Mouse (Mus musculus): ENCODE results near the gene Slc37a3.
"Not testable (repeated sequence)": the region's sequence is repeated elsewhere in the genome, so short reads cannot be mapped to it uniquely, and the experiment has no call there.

The Slc37a3 gene

GRCm38 (mm10) chr6:39377311-39377827, at the start of gene Slc37a3:
Gene Slc37a3 (minus strand): TSS chr6:39377675.
- DNase-seq: peak; percentile 92 to 96

DNA sequence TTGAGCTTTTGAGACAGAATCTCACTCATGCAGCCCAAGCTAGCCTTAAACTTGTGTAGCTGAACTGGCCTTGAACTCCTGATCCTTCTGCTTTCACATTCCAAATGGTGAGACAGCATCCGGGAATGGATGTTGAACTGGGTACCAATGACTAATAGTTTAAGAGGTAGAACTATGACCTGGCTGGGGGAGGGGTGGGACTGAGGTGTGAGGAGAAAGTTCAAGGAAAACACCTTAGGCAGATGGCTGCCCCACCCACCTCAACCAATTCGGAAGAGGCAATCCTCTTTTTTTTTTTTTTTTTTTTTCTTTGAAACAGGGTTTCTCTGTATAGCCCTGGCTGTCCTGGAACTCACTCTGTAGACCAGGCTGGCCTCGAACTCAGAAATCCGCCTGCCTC, 49.2 kb upstream of the Slc37a3 start:
- DNase-seq: no peak

- DNase-seq: no peak
These were observed 47.7 kb upstream of the Slc37a3 start for GRCm38 (mm10) chr6:39425181-39425580.

DNA sequence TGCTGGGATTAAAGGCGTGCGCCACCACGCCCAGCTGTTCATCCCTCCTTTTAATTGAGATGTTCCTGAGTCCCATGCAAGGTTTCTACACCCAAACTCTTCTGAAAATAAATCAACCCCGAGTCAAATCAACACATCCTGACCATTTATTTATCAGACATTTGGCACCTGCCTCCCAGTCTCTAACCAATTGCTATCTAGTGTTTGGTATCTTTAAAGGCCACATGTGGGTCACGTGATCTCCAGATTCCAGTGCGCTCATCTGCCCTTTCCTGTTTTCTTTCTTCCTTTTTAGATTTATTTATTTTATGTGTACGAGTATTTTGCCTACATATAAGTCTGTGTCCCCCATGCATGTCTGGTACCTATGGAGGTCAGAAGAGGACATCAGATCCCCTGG, 46.2 kb upstream of the Slc37a3 start:
- DNase-seq: no peak

DNA sequence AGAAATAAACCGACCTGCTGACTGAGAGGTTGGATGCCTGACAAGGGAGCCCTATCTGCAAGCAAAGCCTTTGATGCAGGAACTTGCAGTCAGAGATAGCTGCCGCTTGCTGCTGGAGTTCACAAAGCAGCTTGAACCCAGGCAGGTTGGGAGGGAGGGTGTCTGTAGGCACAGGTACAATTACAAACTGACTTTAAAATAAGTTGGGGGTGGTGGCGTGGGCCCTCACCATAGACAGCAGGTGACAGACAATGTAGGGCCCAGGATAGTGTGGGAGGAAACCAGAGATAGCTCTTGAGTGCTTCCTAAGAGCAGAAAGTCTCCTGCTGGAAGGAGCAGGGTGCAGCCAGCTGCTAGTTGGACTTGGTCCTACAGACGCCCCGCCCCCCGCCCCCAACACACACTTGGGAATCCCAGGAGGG, 45.7 kb upstream of the Slc37a3 start:
- no peak for DNase-seq

GRCm38 (mm10) chr6:39420867-39421266, 43.4 kb upstream of the Slc37a3 start:
- DNase-seq: no peak

DNA sequence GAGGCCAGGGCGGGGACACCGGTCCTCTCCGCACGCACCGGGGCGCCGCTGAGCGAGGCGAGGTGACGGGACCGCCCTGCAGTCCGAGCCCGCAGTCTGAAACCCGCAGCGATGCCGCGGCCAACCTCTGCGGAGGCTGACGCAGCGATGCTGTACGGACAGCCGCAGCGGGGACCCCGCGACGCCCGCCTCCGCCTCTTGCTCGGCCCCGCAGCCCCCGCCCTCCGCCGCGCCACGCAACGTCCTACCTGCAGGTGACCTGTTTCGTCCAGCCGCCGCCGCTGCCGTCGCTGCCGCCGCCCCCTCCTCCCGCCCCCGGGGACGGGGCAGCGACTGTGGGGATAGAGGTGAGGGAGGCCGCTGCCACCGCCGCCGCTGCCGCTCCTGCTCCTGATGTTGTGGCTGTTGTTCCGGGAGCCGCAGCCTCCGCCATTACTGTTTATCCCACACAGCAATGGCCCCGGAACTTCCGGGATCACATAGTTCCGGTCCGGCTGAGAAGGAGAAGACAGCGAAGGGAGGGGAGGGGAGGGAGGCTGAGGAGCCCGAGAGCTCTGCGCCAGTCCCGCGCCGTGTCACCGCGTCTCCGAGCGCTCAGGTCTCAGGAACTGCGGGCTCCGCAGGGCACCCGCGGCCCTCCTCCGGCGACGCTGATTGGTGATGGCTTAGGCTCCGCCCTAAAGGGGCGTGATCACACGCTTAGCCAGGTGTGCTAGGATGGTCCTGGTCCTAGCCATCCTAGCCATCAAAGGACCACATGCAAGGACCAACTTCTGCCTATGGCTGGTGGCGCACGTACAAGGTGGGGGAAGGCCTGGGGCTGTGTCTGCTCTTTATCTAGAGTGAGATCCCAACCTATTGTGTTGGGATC, 42.6 kb upstream of the Slc37a3 start, which contains the start of gene Mkrn1:
Gene Mkrn1, minus strand, starts transcription at position 612 of the 871 bp plus-strand sequence.
- peak; percentile 91 to 93 for DNase-seq

DNA sequence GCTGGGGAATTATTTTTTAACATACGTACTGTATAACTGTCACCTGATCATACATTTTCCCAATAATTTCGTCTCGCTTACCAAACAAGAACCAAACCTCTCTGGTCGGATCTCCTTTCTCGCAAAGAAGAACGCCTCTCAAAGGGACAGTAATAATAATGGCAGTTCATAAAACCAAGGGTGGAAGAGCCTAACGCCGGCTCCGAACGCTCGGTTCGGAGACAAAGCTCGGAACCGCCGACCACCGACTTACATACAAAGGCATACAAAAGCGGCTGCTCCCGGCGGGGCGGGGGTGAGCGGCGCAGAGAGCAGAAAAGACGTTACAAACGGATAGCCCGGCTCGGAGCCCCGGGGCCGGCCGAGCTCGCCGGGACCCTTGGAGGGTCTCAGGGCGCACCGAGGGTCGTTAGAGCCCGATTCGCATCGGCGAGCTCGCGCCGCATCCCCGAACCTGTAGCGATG, 41.9 kb upstream of the Slc37a3 start:
- DNase-seq: no peak

- not testable (repeated sequence) for DNase-seq
These were observed 39.2 kb upstream of the Slc37a3 start for GRCm38 (mm10) chr6:39416654-39417053.

DNA sequence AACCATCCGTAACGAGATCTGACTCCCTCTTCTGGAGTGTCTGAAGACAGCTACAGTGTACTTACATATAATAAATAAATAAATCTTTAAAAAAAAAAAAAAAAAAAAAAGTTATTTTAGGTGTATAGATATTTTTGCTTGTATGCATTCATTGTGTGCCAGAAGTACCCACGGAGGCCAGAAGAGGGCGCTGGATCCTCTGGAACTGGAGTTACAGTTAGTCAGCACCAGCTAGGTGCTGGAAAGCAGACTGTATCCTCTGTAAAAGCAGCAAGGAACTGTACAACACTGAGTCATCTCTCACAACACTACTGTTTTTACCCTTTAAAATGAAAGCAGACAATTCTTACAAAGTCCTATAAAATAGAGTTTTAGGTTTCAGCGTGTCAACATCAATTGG, 38.3 kb upstream of the Slc37a3 start:
- DNase-seq: peak; percentile 71 to 73

DNA sequence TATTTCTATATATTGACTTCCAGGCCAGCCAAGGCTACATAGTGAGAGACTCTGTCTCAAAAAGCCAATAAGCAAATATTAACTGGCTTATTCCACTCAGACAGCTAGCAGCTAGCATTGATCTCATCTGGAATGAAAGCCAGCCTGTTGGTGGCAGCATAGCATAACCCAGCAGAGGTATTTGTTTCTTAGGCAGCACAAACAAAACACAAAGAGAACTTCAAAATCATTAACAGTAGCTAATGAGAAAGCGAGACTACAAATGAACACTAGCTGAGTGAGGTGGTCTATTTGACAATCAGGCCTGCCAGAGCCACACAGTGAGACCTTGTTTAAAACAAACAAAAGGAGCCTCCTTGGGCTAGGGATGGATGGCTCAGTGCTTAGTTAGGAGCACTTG, 36.6 kb upstream of the Slc37a3 start:
- DNase-seq: no peak

DNA sequence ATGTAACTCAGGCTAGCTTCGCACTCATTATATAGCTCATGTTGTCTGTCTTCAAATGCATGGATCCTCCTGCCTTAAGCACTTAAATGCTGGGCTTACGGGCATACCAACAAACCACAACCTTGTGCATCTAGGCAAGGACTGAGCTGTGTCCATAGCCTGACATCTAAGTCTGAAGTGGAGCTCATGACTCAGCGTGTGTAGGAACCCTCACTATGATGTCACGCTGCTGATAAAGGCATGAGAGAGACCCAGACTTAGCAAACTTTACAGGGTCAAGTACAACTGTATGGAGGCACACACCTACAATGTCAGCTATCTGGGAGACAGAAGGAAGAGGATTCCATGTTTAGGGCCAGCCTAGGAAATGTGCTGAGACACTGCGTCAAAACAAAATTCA, 29.0 kb upstream of the Slc37a3 start:
- DNase-seq: no peak

GRCm38 (mm10) chr6:39403136-39403535, 25.7 kb upstream of the Slc37a3 start:
- peak; percentile 40 to 56 for DNase-seq

- DNase-seq: no peak
These were observed 22.9 kb upstream of the Slc37a3 start for GRCm38 (mm10) chr6:39400343-39400742.

GRCm38 (mm10) chr6:39398342-39398741, 20.9 kb upstream of the Slc37a3 start:
- no peak for DNase-seq

- DNase-seq: no peak
These were observed 19.6 kb upstream of the Slc37a3 start for GRCm38 (mm10) chr6:39397046-39397445.

DNA sequence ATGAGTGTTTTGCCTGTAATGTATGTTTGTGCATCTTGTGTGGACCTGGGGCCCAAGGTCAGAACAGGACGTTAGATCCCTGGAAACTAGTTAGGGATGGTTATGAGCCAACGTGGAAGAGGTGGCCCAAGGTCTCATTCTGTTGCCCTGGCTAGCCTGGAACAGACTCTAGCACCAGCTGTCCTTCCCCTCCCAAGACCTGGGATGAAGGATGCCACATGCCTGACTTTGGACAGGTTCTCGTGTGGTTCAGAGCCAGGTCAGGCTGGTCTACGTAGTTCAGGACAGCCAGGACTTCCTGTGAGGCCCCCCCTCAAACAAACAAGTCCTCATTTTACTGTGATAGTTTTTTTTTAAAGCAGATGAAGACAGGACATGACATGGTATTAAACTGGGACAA, 18.4 kb upstream of the Slc37a3 start:
- peak; percentile 35 to 39 for DNase-seq

GRCm38 (mm10) chr6:39395471-39395870, 18.0 kb upstream of the Slc37a3 start:
- DNase-seq: no peak

DNA sequence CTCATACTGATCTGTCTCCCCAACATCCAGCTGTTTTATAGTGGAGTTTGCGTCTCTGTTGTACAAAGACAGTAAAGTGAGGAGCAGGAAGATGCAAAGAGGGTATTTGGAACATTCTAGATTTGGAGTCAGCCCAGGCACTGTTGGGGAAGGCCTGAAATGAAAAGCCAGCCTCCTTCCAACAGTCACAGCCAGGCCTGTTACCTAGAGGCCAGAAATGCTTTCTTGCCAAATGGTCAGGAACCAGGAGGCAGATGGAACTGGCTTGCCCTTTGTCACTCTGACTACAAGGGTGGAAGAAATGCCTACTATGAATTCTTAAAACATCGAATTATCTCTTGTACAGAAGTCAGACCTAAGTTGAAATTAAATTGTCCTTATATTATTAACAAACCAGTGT, 12.5 kb upstream of the Slc37a3 start:
- peak; percentile 25 to 45 for DNase-seq

DNA sequence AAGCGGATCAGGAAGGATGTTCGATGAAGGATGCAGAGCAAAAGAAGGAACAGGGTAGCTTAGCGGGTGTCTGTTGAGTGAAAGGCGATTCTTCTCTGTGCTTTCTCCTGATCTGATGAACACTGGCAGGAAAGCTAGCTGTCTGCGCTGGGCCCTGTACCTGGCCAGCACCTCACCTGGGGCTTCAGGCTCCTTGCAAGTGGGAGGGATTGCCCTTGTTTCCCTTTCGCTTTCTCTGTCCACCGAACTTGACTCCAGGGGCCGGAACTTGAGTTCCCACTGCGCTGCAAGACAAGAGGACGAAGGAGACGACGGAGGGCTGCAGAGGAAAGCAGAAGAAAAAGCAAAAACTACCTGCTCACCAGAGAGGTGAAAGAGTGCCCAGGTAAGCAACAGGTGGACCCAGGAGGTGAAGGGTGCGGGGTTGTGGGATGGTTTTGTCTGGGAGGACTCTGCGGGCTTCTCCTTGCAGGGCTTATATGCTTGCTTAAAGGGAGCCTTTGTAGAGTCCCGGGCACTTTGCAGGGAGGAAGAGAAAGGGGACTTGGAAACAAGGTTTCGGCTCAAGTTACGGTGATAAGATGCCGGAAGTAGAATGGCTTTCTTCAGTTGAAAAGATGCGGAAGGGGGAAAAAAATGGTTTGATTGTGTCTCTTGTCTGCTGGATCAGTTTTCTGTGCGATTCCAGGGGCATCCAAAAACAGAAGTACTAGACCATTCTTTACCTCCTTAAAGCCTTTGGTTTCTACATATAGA, 3.8 kb upstream of the Slc37a3 start, which contains the start of gene Rab19:
Gene Rab19, plus strand, starts transcription at position 51 of the 756 bp plus-strand sequence.
- no peak for DNase-seq

DNA sequence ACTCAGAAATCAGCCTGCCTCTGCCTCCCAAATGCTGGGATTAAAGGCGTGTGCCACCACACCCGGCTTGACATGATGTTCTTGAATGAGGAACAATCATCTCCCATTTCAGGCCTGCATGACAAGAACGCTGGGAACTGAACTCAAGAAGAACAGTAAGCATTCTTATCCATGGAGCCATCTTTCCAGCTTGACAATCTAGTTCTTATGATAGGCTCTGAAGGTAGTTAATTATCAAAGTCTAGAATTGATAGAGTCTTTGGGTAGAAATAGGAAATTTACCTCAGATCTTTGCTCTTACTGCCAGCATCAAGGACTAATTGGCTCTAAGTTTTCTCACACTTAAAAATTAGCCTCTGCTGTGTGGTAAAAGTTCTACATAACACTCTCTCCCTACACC, 2.8 kb upstream of the Slc37a3 start:
- no peak for DNase-seq

DNA sequence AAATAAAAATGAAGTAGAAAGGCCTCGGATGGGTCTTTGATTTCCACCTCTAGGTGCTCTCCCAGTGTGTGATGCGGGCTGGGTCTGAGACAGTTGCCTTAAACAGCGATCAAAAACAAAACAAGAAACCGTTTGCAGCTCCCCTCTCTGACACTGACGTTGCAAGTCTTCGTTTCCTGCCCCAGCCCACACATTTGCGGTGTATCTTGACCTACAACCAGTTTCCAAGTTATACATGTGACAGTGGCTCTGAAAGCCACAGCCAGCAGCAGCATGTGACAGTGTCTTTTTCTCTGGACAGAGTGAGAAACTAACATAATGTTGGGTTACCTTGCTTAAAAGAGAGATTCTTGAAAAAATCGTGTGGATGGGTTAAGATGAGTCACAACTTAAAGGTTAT, 2.3 kb upstream of the Slc37a3 start:
- DNase-seq: no peak

DNA sequence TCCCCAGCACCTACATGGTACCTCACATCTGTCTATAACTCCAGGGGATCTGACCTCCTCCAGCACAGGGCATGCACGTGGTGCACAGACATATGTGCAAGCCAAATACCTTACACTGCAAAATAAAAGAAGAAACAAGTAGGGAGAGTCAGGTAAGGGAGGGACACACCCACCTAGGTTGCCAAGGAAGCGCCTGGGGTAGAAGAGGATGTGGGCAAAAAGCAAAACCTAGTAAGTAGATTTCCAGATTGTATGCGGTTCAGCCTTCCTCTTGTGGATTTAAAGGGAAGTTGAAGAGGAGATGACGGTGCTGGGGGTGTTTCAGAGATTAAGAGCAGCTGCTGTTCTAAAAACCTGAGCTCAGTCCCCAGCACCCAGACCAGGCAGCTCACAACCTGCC, 1.7 kb upstream of the Slc37a3 start:
- no peak for DNase-seq

Measured in cerebellum, adult 18-20 months (tissue).